Mouse (Mus musculus) lung, embryonic 14.5 days (tissue): ENCODE data around the gene Abcb6. TPM values are rescaled to one million over a fixed set of nuclear protein-coding genes. Genes with fewer than 3 reads are reported as not detected.
A peak's percentile ranks its signal among the peaks of the same experiment; 100 is the strongest.

ENCODE experiments used
- ATAC-seq: fragments of 200-750 bp; cut with Nextera tagmentation; 2 replicates; pipeline ENCODE4 v1.8.0; 2017; ENCODE audit warnings: mild to moderate bottlenecking, moderate TSS enrichment, moderate library complexity; ENCODE audit not compliant: insufficient read depth
- DNase-seq: peaks from one replicate; pipeline ENCODE4 v3.0.0-alpha.2; 2015
- H3K27ac ChIP-seq: fragments of 300-500 bp; sonication (generic); 2 replicates; pipeline ENCODE4 v1.5.1; 2014; ENCODE audit warnings: low read depth, mild to moderate bottlenecking, moderate library complexity
- H3K27me3 ChIP-seq: fragments of 300-500 bp; sonication (generic); 2 replicates; pipeline ENCODE4 v1.6.1; 2014; ENCODE audit warnings: low read length, control low read depth; ENCODE audit not compliant: insufficient read depth
- H3K36me3 ChIP-seq: fragments of 300-500 bp; sonication (generic); 2 replicates; pipeline ENCODE4 v1.6.1; 2014; ENCODE audit warnings: control low read depth; ENCODE audit not compliant: insufficient read depth
- H3K4me1 ChIP-seq: fragments of 300-500 bp; sonication (generic); 2 replicates; pipeline ENCODE4 v1.6.1; 2014; ENCODE audit warnings: antibody characterized with exemption, control low read depth; ENCODE audit not compliant: insufficient read depth
- H3K4me2 ChIP-seq: fragments of 300-500 bp; sonication (generic); 2 replicates; pipeline ENCODE4 v1.6.1; 2014; ENCODE audit warnings: mild to moderate bottlenecking
- H3K4me3 ChIP-seq: fragments of 300-500 bp; sonication (generic); 2 replicates; pipeline ENCODE4 v1.5.1; 2014; ENCODE audit warnings: low read depth, low read length
- H3K9ac ChIP-seq: fragments of 300-500 bp; sonication (generic); 2 replicates; pipeline ENCODE4 v1.6.1; 2014
- H3K9me3 ChIP-seq: fragments of 300-500 bp; sonication (generic); 2 replicates; pipeline ENCODE4 v1.6.1; 2016; ENCODE audit warnings: low read depth, low read length, control low read depth
- CTCF ChIP-seq: IDR thresholded peaks from 2 replicates; pipeline ENCODE4 v1.5.1; 2016; ENCODE audit warnings: antibody characterized with exemption, low read depth
- WGBS: fragments of 180-500 bp; shearing (Covaris S2); extraction: QIAGEN DNeasy Blood & Tissue Kit; methylation state at CpG from one replicate; pipeline ENCODE4 v1.1.7; 2014; 5-methylcytosine and 5-hydroxymethylcytosine counted together
- polyA plus RNA-seq: library from polyadenylated mRNA; unstranded; fragments of >200 nt; fragmentation: Nextera tagmentation; extraction: Ambion mirVana; gene quantifications from 2 replicates; pipeline ENCODE4 v1.2.1, GENCODE M21; 2014

Gene Abcb6
- polyA plus RNA-seq, 1 experiment from 2014 or later = 15.4 TPM

DNA sequence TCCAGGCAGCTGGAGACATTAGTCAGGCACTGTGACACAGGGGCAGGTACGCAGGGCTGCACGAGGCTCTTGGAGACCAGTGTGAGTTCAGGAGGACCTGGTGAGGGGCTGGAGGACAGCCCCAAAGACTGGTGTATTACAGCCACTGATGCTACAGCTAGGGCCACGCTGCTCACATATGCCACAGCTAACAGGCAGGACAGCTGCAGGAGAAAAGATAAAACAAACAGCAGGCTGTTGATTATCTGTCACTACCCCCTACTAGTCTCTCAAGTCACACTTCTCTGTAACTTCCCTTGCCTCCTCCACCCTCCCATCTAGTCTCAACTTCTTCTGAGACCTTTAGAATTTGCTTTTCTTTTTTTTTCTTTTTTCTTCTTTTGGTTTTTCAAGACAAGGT lies 43.5 kb downstream of the Abcb6 start:
- Histone ChIP-seq H3K4me3 (no peak overlapping the region), H3K9ac (no peak overlapping the region), H3K27me3 (no peaks in the 10 kb centered on the region), H3K4me1 (no peaks in the 10 kb centered on the region), H3K36me3 (peaks cover 51% of the 10 kb centered on the region), H3K27ac (0 out of 2 replicates have a peak overlapping the region, but pooled peaks have one; percentile 12), H3K9me3 (no peaks in the 10 kb centered on the region), H3K4me2 (no peak overlapping the region)
- no peak for ATAC-seq
- no peak for TF ChIP-seq CTCF
- WGBS = 42% methylated on average over 3 of the region's 3 CpGs
- no peak for DNase-seq

DNA sequence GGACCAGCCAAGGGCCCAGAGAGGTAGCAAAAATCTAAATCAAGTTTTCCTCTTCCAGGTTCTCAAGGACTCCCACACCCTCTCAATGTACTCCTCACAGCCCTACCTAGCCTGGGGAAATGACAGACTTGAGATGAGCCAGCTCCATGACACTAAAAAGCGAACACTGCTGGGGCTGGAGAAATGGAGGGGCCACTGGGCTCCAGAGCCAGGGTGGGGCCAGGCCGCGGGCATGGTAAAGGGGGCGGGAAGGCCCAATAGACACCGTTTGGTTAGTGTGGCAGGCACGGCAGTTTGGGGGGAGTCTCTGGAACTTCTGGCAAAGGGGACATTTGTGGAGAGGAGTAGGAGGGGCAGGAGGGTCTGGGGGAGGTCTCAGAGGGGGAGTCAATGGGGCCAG lies 43.9 kb downstream of the Abcb6 start:
- DNase-seq (no peak), ATAC-seq (no peak)
- no peak for TF ChIP-seq CTCF
- 65% methylated on average over 6 of the region's 6 CpGs for WGBS
- peaks cover 51% of the 10 kb centered on the region for H3K36me3 ChIP-seq
- H3K4me3 ChIP-seq = no peak overlapping the region
- no peak overlapping the region for H3K4me2 ChIP-seq
- H3K27me3 ChIP-seq = no peaks in the 10 kb centered on the region
- H3K9me3 ChIP-seq = no peaks in the 10 kb centered on the region
- no peak overlapping the region for H3K9ac ChIP-seq
- H3K27ac ChIP-seq = 0 out of 2 replicates have a peak overlapping the region, but pooled peaks have one; percentile 12
- H3K4me1 ChIP-seq = no peaks in the 10 kb centered on the region

DNA sequence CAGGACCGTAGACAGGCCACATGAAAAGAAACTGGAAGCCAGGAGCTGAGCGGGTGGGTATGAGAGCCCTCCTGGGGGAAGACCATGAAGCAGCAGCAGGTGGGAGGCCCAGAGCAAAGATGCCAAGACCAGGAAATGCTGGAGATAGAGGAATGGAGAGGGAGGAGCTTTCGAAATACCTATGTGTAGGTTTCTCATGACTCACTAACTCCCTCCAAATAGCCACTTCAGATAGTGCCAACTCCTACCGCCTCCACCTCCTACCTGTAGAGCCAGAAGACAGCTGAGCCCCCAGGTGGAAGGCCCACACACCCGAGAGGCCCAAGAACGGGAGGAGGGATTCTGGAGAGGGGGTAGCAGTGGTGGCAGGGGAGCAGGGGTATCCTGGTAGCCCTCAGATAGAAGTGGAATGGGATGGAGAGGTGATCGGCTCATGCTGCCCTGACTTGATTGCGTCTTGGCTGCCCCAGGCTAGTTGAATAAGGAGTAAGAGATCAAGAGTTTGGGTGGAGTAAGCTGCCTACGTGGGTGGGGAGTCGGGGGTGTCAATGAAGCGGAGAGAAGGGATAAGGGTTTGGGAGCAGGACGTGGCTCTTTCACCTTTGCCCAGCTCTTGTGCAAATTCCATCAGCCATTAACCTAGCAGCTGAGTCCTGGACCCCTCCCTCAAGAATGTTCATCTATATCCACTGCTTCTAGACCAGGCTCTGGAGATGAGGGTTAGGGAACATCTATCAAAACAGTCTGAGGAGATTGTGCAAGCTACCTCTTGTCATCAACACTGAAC lies 46.6 kb downstream of the Abcb6 start, which contains the start of gene Slc23a3:
Gene Slc23a3 (minus strand): TSS at position 470 of the 787 bp plus-strand sequence.
- no peak for TF ChIP-seq CTCF
- H3K4me2 ChIP-seq = no peak within 1 kb of the TSS
- WGBS = 49% methylated on average over 12 of the region's 12 CpGs
- no peak within 1 kb of the TSS for H3K27ac ChIP-seq
- DNase-seq = no peak
- no peak within 1 kb of the TSS for H3K9ac ChIP-seq
- no peak within 1 kb of the TSS for H3K4me3 ChIP-seq
- no peaks in the 10 kb centered on the region for H3K4me1 ChIP-seq
- H3K36me3 ChIP-seq = peaks cover 35% of the 10 kb centered on the region
- no peaks in the 10 kb centered on the region for H3K9me3 ChIP-seq
- no peaks in the 10 kb centered on the region for H3K27me3 ChIP-seq
- ATAC-seq = no peak

DNA sequence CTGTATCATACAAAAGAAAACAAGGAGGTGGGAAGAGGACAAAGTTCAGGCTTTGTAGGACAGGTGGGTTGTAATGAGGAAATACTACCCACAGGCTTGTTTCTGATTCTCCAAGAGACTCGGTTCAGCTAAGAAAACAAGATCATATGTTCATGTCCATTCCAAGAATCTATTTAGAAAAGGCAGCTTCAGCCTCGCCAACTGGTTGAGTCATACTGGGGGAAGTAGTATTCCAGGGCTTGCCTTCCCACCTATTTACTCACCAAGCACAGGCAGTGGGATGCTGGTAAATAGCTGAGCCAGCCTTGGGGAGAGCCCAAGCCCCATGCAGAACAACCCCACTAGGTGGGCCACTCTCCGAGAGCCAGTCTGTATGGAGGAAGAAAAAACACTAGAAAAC lies 51.6 kb downstream of the Abcb6 start:
- no peak for TF ChIP-seq CTCF
- Histone ChIP-seq H3K4me1 (0 out of 2 replicates have a peak, but pooled peaks cover 4% of the 10 kb centered on the region), H3K4me3 (no peak overlapping the region), H3K27me3 (no peaks in the 10 kb centered on the region), H3K9ac (no peak overlapping the region), H3K36me3 (no peaks in the 10 kb centered on the region), H3K4me2 (no peak overlapping the region), H3K27ac (no peak overlapping the region), H3K9me3 (no peaks in the 10 kb centered on the region)
- DNase-seq (no peak), ATAC-seq (no peak)
- 69% methylated on average over 3 of the region's 3 CpGs for WGBS

DNA sequence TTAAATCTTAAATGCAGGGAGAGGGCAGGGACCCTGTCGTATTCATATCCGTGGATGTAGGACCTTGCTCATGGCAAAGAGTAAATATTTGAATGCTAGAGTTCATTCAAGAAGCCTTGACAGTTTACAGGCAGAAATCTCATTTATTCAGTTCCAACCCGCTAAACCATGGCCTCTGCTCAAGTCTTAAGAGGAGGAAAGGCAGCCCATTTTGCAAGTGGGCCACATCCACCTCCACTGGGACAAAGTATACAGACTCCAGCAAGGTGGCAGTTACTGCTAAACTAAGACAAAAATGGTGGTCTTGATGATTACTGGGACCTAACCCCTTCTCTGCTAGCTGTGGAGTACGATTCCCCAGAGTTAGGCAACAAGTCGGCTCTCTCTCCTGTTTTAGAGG lies 54.8 kb downstream of the Abcb6 start:
- peak overlapping the region; percentile 98 for H3K27ac ChIP-seq
- H3K27me3 ChIP-seq = no peaks in the 10 kb centered on the region
- DNase-seq (no peak), ATAC-seq (no peak)
- 27% methylated on average over 5 of the region's 5 CpGs for WGBS
- H3K36me3 ChIP-seq = no peaks in the 10 kb centered on the region
- 0 out of 2 replicates have a peak, but pooled peaks cover 4% of the 10 kb centered on the region for H3K4me1 ChIP-seq
- peak overlapping the region; percentile 65 for H3K4me2 ChIP-seq
- peak overlapping the region; percentile 56 for H3K4me3 ChIP-seq
- H3K9me3 ChIP-seq = no peaks in the 10 kb centered on the region
- TF ChIP-seq CTCF = no peak
- peak overlapping the region; percentile 57 for H3K9ac ChIP-seq

DNA sequence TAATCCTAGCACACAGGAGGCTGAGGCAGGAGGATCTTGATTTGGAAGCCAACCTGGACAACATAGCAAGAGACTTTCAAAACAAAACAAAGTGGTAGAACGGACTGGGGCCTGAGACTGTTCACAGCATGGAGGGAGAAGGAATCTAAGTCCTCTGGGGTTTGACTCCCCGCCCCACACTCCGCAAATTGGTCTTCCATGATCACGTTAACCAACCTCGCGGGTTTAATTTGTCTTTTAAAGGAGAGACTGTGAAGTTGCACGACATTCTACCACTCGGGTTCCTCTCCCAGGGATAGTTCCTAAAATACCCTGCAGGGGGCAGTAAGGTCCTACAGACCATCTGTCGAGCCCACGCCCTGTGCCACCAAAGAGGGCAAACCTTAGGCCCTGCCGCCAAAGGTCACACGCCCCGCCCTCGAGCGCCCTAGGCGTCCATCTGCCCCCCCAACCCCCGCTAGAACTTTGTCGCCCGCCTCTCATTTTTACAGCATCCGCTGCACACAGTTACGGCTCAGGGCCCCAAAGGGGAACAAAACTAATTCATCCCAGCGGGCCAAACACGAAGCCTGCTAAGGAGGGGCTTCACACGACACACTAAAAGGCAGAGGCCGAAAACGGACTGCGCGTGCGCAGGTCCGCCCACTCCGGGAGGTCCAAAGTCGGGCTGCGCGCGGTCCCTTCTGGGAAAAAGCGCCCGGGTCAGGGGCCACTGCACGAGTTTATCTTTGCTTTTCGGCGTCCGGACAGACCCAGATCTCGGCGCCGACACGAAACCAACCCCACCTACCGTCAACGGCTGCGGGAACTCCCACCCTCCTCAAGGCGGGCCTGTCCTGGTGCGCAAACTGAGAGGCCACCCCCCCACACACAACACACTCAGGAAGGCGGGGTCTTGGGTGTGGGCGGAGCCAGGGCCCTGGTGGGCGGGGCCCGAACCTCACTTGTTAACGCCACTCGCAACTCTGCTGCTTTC lies 55.6 kb downstream of the Abcb6 start, which contains the start of gene Nhej1:
Gene Nhej1 (minus strand): TSS at position 855 of the 976 bp plus-strand sequence.
- H3K4me2 ChIP-seq = peak within 1 kb of the TSS; percentile 65
- TF ChIP-seq CTCF = peak; percentile 86
- H3K27ac ChIP-seq = peak within 1 kb of the TSS; percentile 98
- 2% methylated on average over 56 of the region's 56 CpGs for WGBS
- H3K4me1 ChIP-seq = 0 out of 2 replicates have a peak, but pooled peaks cover 4% of the 10 kb centered on the region
- no peaks in the 10 kb centered on the region for H3K27me3 ChIP-seq
- no peaks in the 10 kb centered on the region for H3K36me3 ChIP-seq
- ATAC-seq (peak; percentile 96), DNase-seq (peak; percentile 100)
- H3K9me3 ChIP-seq = no peaks in the 10 kb centered on the region
- peak within 1 kb of the TSS; percentile 56 for H3K4me3 ChIP-seq
- peak within 1 kb of the TSS; percentile 57 for H3K9ac ChIP-seq
